8 mouse cellular contexts compared by ENCODE assay signal in genomic region chr16:28930426-28930825, GRCm38 (mm10). TPM values are rescaled to one million over a fixed set of nuclear protein-coding genes. Genes with fewer than 3 reads are reported as not detected.
DNase-seq lines count a peak whose midpoint lies in the region; ATAC-seq lines count a peak whose summit lies in the region.

No protein-coding gene starts in this region.

- H3K4me3 ChIP-seq in kidney, embryonic 16.5 days (ENCODE audit: low read length), result peak overlapping the region; percentile 85
- H3K4me3 ChIP-seq in embryonic facial prominence, embryonic 13.5 days, result peak overlapping the region; percentile 82
- peak overlapping the region; percentile 93 for H3K4me3 ChIP-seq in intestine, embryonic 16.5 days (ENCODE audit: low read length)
- H3K4me3 ChIP-seq in neural tube, embryonic 13.5 days, result peak overlapping the region; percentile 59

- peaks cover 18% of the 10 kb centered on the region for H3K4me1 ChIP-seq in kidney, embryonic 16.5 days (ENCODE audit: insufficient read depth, low read length)
- H3K4me1 ChIP-seq in embryonic facial prominence, embryonic 13.5 days, result peaks cover 15% of the 10 kb centered on the region
- peaks cover 11% of the 10 kb centered on the region for H3K4me1 ChIP-seq in intestine, embryonic 16.5 days (ENCODE audit: control insufficient read depth, insufficient read depth, low read length)
- H3K4me1 ChIP-seq in neural tube, embryonic 13.5 days (replicated peaks), result peaks cover 39% of the 10 kb centered on the region

- H3K36me3 ChIP-seq in kidney, embryonic 16.5 days (ENCODE audit: insufficient read depth, low read length), result no peaks in the 10 kb centered on the region
- no peaks in the 10 kb centered on the region for H3K36me3 ChIP-seq in embryonic facial prominence, embryonic 13.5 days
- no peaks in the 10 kb centered on the region for H3K36me3 ChIP-seq in intestine, embryonic 16.5 days (ENCODE audit: control insufficient read depth, insufficient read depth, low read length)
- H3K36me3 ChIP-seq in neural tube, embryonic 13.5 days, result no peaks in the 10 kb centered on the region

- H3K27ac ChIP-seq in kidney, embryonic 16.5 days (ENCODE audit: low read length), result no peak overlapping the region
- no peak overlapping the region for H3K27ac ChIP-seq in embryonic facial prominence, embryonic 13.5 days
- H3K27ac ChIP-seq in intestine, embryonic 16.5 days (ENCODE audit: low read length), result no peak overlapping the region
- peak overlapping the region; percentile 96 for H3K27ac ChIP-seq in neural tube, embryonic 13.5 days (replicated peaks)

- intact Hi-C loops in left cerebral cortex, postnatal 10 days (cut with DNase I), result loop anchor here (10.0 kb wide), 1 partner anchor 124 kb away; no protein-coding TSS in a partner anchor

- no peak for ATAC-seq in kidney, embryonic 16.5 days (ENCODE audit: low FRiP score, low TSS enrichment)
- ATAC-seq in embryonic facial prominence, embryonic 13.5 days (ENCODE audit: insufficient number of reproducible peaks, insufficient read depth, low FRiP score, low TSS enrichment, low read depth), result no peak
- ATAC-seq in intestine, embryonic 16.5 days, result 0 out of 2 replicates have a peak, but pooled peaks have one; percentile 1
- no peak for ATAC-seq in neural tube, embryonic 13.5 days (ENCODE audit: low read depth)

- no peaks in the 10 kb centered on the region for H3K9me3 ChIP-seq in kidney, embryonic 16.5 days (ENCODE audit: low read length)
- no peaks in the 10 kb centered on the region for H3K9me3 ChIP-seq in embryonic facial prominence, embryonic 13.5 days
- no peaks in the 10 kb centered on the region for H3K9me3 ChIP-seq in intestine, embryonic 16.5 days (ENCODE audit: control insufficient read depth, low read length)
- no peaks in the 10 kb centered on the region for H3K9me3 ChIP-seq in neural tube, embryonic 13.5 days

- WGBS in kidney, embryonic 16.5 days, result 1% methylated on average over 5 of the region's 5 CpGs
- WGBS in embryonic facial prominence, embryonic 13.5 days, result 7% methylated on average over 5 of the region's 5 CpGs
- WGBS in intestine, embryonic 16.5 days, result 15% methylated on average over 5 of the region's 5 CpGs
- 5% methylated on average over 5 of the region's 5 CpGs for WGBS in neural tube, embryonic 13.5 days

- H3K4me2 ChIP-seq in kidney, embryonic 16.5 days (replicated peaks; ENCODE audit: low read depth, low read length), result peak overlapping the region; percentile 83
- peak overlapping the region; percentile 78 for H3K4me2 ChIP-seq in embryonic facial prominence, embryonic 13.5 days
- H3K4me2 ChIP-seq in intestine, embryonic 16.5 days (ENCODE audit: low read depth, low read length), result peak overlapping the region; percentile 81
- peak overlapping the region; percentile 64 for H3K4me2 ChIP-seq in neural tube, embryonic 13.5 days

- DNase-seq in kidney, postnatal 4 days, result no peak
- no peak for DNase-seq in adrenal gland, adult (ENCODE audit: inconsistent age in 2 of 2, low spot score in 1 of 2)
- no peak for DNase-seq in left cerebral cortex, postnatal 10 days (ENCODE audit: extremely low spot score in 1 of 2, low spot score in 2 of 2)
- DNase-seq in layer of hippocampus, adult 9-11 months, result no peak

- H3K27me3 ChIP-seq in kidney, embryonic 16.5 days (ENCODE audit: insufficient read depth, low read length), result no peaks in the 10 kb centered on the region
- no peaks in the 10 kb centered on the region; the same call in 1 of the 2 replicates for H3K27me3 ChIP-seq in embryonic facial prominence, embryonic 13.5 days
- no peaks in the 10 kb centered on the region for H3K27me3 ChIP-seq in intestine, embryonic 16.5 days (replicated peaks; ENCODE audit: control insufficient read depth, insufficient read depth, low read length)
- H3K27me3 ChIP-seq in neural tube, embryonic 13.5 days, result peaks cover 19% of the 10 kb centered on the region

- no peak overlapping the region; the same call in 1 of the 2 replicates for H3K9ac ChIP-seq in kidney, embryonic 16.5 days (replicated peaks; ENCODE audit: low read length)
- no peak overlapping the region for H3K9ac ChIP-seq in embryonic facial prominence, embryonic 13.5 days
- no peak overlapping the region; the same call in 1 of the 2 replicates for H3K9ac ChIP-seq in intestine, embryonic 16.5 days (ENCODE audit: low read depth, low read length)
- H3K9ac ChIP-seq in neural tube, embryonic 13.5 days, result peak overlapping the region; percentile 80; the same call in 1 of the 2 replicates

RNA-seq across cellular contexts. Expression of gene Mb21d2, which starts 1.0 kb away (rescaled TPM):
- polyA plus RNA-seq in kidney, embryonic 16.5 days (2015; fragmentation: Nextera tagmentation; extraction: Ambion mirVana), result 5.6 and 5.9 TPM in 2 replicates
- 5.8 and 6.4 TPM in 2 replicates for polyA plus RNA-seq in embryonic facial prominence, embryonic 13.5 days (2015; fragmentation: Nextera tagmentation; extraction: Ambion mirVana)
- polyA plus RNA-seq in intestine, embryonic 16.5 days (2015; fragmentation: Nextera tagmentation; extraction: Ambion mirVana), result 6.6 and 7.2 TPM in 2 replicates
- 13.5 TPM in 2 replicates for polyA plus RNA-seq in neural tube, embryonic 13.5 days (2015; fragmentation: Nextera tagmentation; extraction: Ambion mirVana)
- 10 to 100 TPM; 45.4 to 46.3 TPM for total RNA-seq in left cerebral cortex, postnatal 10 days (2021)
